Mouse (Mus musculus) lung, embryonic 15.5 days (tissue): Measurements from ENCODE around the gene Chl1. TPM values are rescaled to one million over a fixed set of nuclear protein-coding genes. Genes with fewer than 3 reads are reported as not detected.

ENCODE experiments used
- ATAC-seq: fragments of 200-750 bp; cut with Nextera tagmentation; 2 replicates; pipeline ENCODE4 v1.8.0; 2017; ENCODE audit warnings: moderate number of reproducible peaks, borderline replicate concordance; ENCODE audit not compliant: low FRiP score, low TSS enrichment; ENCODE audit errors: extremely low read depth
- H3K27ac ChIP-seq: fragments of 300-500 bp; sonication (generic); 2 replicates; pipeline ENCODE4 v1.5.1; 2015; ENCODE audit warnings: moderate library complexity, mild to moderate bottlenecking, inconsistent platforms
- H3K27me3 ChIP-seq: fragments of 300-500 bp; sonication (generic); 2 replicates; pipeline ENCODE4 v1.6.1; 2015; ENCODE audit warnings: inconsistent platforms
- H3K36me3 ChIP-seq: fragments of 300-500 bp; sonication (generic); 2 replicates; pipeline ENCODE4 v1.6.1; 2015; ENCODE audit warnings: inconsistent platforms
- H3K4me1 ChIP-seq: fragments of 300-500 bp; sonication (generic); 2 replicates; pipeline ENCODE4 v1.6.1; 2015; ENCODE audit warnings: inconsistent platforms
- H3K4me2 ChIP-seq: fragments of 300-500 bp; sonication (generic); 2 replicates; pipeline ENCODE4 v1.6.1; 2015; ENCODE audit warnings: inconsistent platforms, mild to moderate bottlenecking, moderate library complexity
- H3K4me3 ChIP-seq: fragments of 300-500 bp; sonication (generic); 2 replicates; pipeline ENCODE4 v1.5.1; 2015; ENCODE audit warnings: mild to moderate bottlenecking, inconsistent platforms
- H3K9ac ChIP-seq: fragments of 300-500 bp; sonication (generic); 2 replicates; pipeline ENCODE4 v1.6.1; 2015; ENCODE audit warnings: inconsistent platforms
- H3K9me3 ChIP-seq: fragments of 300-500 bp; sonication (generic); 2 replicates; pipeline ENCODE4 v1.6.1; 2016; ENCODE audit warnings: inconsistent platforms
- WGBS: fragments of 180-500 bp; shearing (Covaris S2); methylation state at CpG from one replicate; pipeline ENCODE4 v1.1.7; 2015; 5-methylcytosine and 5-hydroxymethylcytosine counted together
- polyA plus RNA-seq: library from polyadenylated mRNA; unstranded; fragments of >200 nt; fragmentation: Nextera tagmentation; extraction: Ambion mirVana; gene quantifications from 2 replicates; pipeline ENCODE4 v1.2.1, GENCODE M21; 2015

Gene Chl1
- polyA plus RNA-seq, 1 experiment from 2014 or later = 0.56 TPM

GRCm38 (mm10) chr6:103676664-103677063 is 166.3 kb downstream of the Chl1 start:
- no peaks in the 10 kb centered on the region for H3K9me3 ChIP-seq
- no peak overlapping the region for H3K27ac ChIP-seq
- no peaks in the 10 kb centered on the region for H3K36me3 ChIP-seq
- 75% methylated on average over 5 of the region's 5 CpGs for WGBS
- H3K27me3 ChIP-seq = no peaks in the 10 kb centered on the region
- H3K4me1 ChIP-seq = no peaks in the 10 kb centered on the region
- H3K4me2 ChIP-seq = no peak overlapping the region
- no peak for ATAC-seq
- no peak overlapping the region for H3K4me3 ChIP-seq
- H3K9ac ChIP-seq = no peak overlapping the region

GRCm38 (mm10) chr6:103677072-103677471 is 166.7 kb downstream of the Chl1 start:
- H3K27me3 ChIP-seq = no peaks in the 10 kb centered on the region

GRCm38 (mm10) chr6:103682854-103683574 is 172.6 kb downstream of the Chl1 start:
- ATAC-seq = peak; percentile 81; the same call in 1 of the 2 replicates
- no peaks in the 10 kb centered on the region for H3K27me3 ChIP-seq
- no peak overlapping the region for H3K9ac ChIP-seq
- H3K4me2 ChIP-seq = no peak overlapping the region
- 13% methylated on average over 8 of the region's 8 CpGs for WGBS
- H3K4me3 ChIP-seq = no peak overlapping the region
- no peaks in the 10 kb centered on the region for H3K4me1 ChIP-seq
- H3K36me3 ChIP-seq = no peaks in the 10 kb centered on the region
- H3K9me3 ChIP-seq = no peaks in the 10 kb centered on the region
- no peak overlapping the region for H3K27ac ChIP-seq

More at GRCm38 (mm10) chr6:103677072-103677471, 166.7 kb downstream of the Chl1 start:
- H3K4me2 ChIP-seq = no peak overlapping the region
- H3K9me3 ChIP-seq = no peaks in the 10 kb centered on the region
- no peak overlapping the region for H3K4me3 ChIP-seq
- no peaks in the 10 kb centered on the region for H3K36me3 ChIP-seq
- WGBS = 71% methylated on average over 1 of the region's 1 CpGs
- H3K9ac ChIP-seq = no peak overlapping the region
- ATAC-seq = no peak
- no peaks in the 10 kb centered on the region for H3K4me1 ChIP-seq
- no peak overlapping the region for H3K27ac ChIP-seq

- Histone ChIP-seq H3K9me3 (no peaks in the 10 kb centered on the region), H3K36me3 (no peaks in the 10 kb centered on the region), H3K9ac (no peak overlapping the region), H3K4me2 (no peak overlapping the region), H3K4me1 (no peaks in the 10 kb centered on the region), H3K4me3 (no peak overlapping the region), H3K27ac (no peak overlapping the region), H3K27me3 (no peaks in the 10 kb centered on the region)
- ATAC-seq = no peak
- 56% methylated on average over 3 of the region's 3 CpGs for WGBS
Observed at GRCm38 (mm10) chr6:103692511-103692910, 182.1 kb downstream of the Chl1 start.

GRCm38 (mm10) chr6:103697349-103698028 is 187.1 kb downstream of the Chl1 start:
- H3K9me3 ChIP-seq = no peaks in the 10 kb centered on the region
- ATAC-seq = no peak
- H3K36me3 ChIP-seq = no peaks in the 10 kb centered on the region
- no peaks in the 10 kb centered on the region for H3K4me1 ChIP-seq
- no peaks in the 10 kb centered on the region for H3K27me3 ChIP-seq
- H3K4me3 ChIP-seq = no peak overlapping the region
- H3K4me2 ChIP-seq = no peak overlapping the region
- no peak overlapping the region for H3K27ac ChIP-seq
- H3K9ac ChIP-seq = no peak overlapping the region
- WGBS = 57% methylated on average over 7 of the region's 7 CpGs

GRCm38 (mm10) chr6:103699482-103699881 is 189.1 kb downstream of the Chl1 start:
- Histone ChIP-seq H3K9ac (no peak overlapping the region), H3K4me1 (no peaks in the 10 kb centered on the region), H3K9me3 (no peaks in the 10 kb centered on the region), H3K4me3 (no peak overlapping the region), H3K27me3 (no peaks in the 10 kb centered on the region), H3K4me2 (no peak overlapping the region), H3K27ac (no peak overlapping the region), H3K36me3 (no peaks in the 10 kb centered on the region)
- WGBS = 67% methylated on average over 1 of the region's 1 CpGs
- ATAC-seq = no peak

- Histone ChIP-seq H3K36me3 (no peaks in the 10 kb centered on the region), H3K4me3 (no peak overlapping the region), H3K4me2 (no peak overlapping the region), H3K4me1 (no peaks in the 10 kb centered on the region), H3K9me3 (no peaks in the 10 kb centered on the region), H3K27ac (no peak overlapping the region), H3K27me3 (no peaks in the 10 kb centered on the region), H3K9ac (no peak overlapping the region)
- no peak for ATAC-seq
- 42% methylated on average over 1 of the region's 1 CpGs for WGBS
Observed at GRCm38 (mm10) chr6:103699895-103700294, 189.5 kb downstream of the Chl1 start.

- no peaks in the 10 kb centered on the region for H3K9me3 ChIP-seq
- no peak overlapping the region for H3K27ac ChIP-seq
- no peaks in the 10 kb centered on the region for H3K27me3 ChIP-seq
- H3K36me3 ChIP-seq = no peaks in the 10 kb centered on the region
- H3K9ac ChIP-seq = no peak overlapping the region
- no peak for ATAC-seq
- WGBS = 41% methylated on average over 7 of the region's 7 CpGs
- no peaks in the 10 kb centered on the region for H3K4me1 ChIP-seq
- no peak overlapping the region for H3K4me2 ChIP-seq
- H3K4me3 ChIP-seq = no peak overlapping the region
Observed at GRCm38 (mm10) chr6:103700336-103700735, 189.9 kb downstream of the Chl1 start.

- ATAC-seq = no peak
- Histone ChIP-seq H3K4me2 (no peak overlapping the region), H3K4me3 (no peak overlapping the region), H3K27me3 (no peaks in the 10 kb centered on the region), H3K27ac (no peak overlapping the region), H3K4me1 (no peaks in the 10 kb centered on the region), H3K9ac (no peak overlapping the region), H3K9me3 (no peaks in the 10 kb centered on the region), H3K36me3 (no peaks in the 10 kb centered on the region)
- WGBS = 58% methylated on average over 3 of the region's 3 CpGs
Observed at GRCm38 (mm10) chr6:103706366-103706765, 196.0 kb downstream of the Chl1 start.

GRCm38 (mm10) chr6:103739291-103739690 is 228.9 kb downstream of the Chl1 start:
- Histone ChIP-seq H3K4me1 (no peaks in the 10 kb centered on the region), H3K27ac (no peak overlapping the region), H3K9me3 (no peaks in the 10 kb centered on the region), H3K4me2 (no peak overlapping the region), H3K4me3 (no peak overlapping the region), H3K27me3 (no peaks in the 10 kb centered on the region), H3K36me3 (no peaks in the 10 kb centered on the region), H3K9ac (no peak overlapping the region)
- ATAC-seq = no peak

- Histone ChIP-seq H3K4me1 (no peaks in the 10 kb centered on the region), H3K36me3 (no peaks in the 10 kb centered on the region), H3K27ac (no peak overlapping the region), H3K9ac (no peak overlapping the region), H3K27me3 (no peaks in the 10 kb centered on the region), H3K9me3 (no peaks in the 10 kb centered on the region), H3K4me3 (no peak overlapping the region), H3K4me2 (no peak overlapping the region)
- ATAC-seq = no peak
- WGBS = 68% methylated on average over 3 of the region's 3 CpGs
Observed at GRCm38 (mm10) chr6:103742784-103743183, 232.4 kb downstream of the Chl1 start.

- Histone ChIP-seq H3K4me1 (peaks cover 4% of the 10 kb centered on the region; the same call in 1 of the 2 replicates), H3K27me3 (no peaks in the 10 kb centered on the region), H3K4me3 (no peak overlapping the region), H3K9me3 (no peaks in the 10 kb centered on the region), H3K27ac (no peak overlapping the region), H3K36me3 (no peaks in the 10 kb centered on the region), H3K9ac (no peak overlapping the region), H3K4me2 (no peak overlapping the region)
- 27% methylated on average over 4 of the region's 4 CpGs for WGBS
- no peak for ATAC-seq
Observed at GRCm38 (mm10) chr6:103746103-103746502, 235.7 kb downstream of the Chl1 start.
